Mouse (Mus musculus) bone marrow, adult 2 months (tissue): ENCODE results near the gene Tmem91.

Experiments
- CTCF ChIP-seq: fragments of 200-500 bp; IDR thresholded peaks from 2 replicates; pipeline ENCODE4 v1.5.1; 2011; ENCODE audit warnings: low read length, control low read depth; ENCODE audit not compliant: control insufficient read depth, insufficient read depth
- POLR2A ChIP-seq: fragments of 200-500 bp; IDR thresholded peaks from 2 replicates; pipeline ENCODE4 v1.6.1; 2011; ENCODE audit warnings: low read depth, mild to moderate bottlenecking, control low read depth, low read length, borderline replicate concordance; ENCODE audit not compliant: control insufficient read depth

DNA sequence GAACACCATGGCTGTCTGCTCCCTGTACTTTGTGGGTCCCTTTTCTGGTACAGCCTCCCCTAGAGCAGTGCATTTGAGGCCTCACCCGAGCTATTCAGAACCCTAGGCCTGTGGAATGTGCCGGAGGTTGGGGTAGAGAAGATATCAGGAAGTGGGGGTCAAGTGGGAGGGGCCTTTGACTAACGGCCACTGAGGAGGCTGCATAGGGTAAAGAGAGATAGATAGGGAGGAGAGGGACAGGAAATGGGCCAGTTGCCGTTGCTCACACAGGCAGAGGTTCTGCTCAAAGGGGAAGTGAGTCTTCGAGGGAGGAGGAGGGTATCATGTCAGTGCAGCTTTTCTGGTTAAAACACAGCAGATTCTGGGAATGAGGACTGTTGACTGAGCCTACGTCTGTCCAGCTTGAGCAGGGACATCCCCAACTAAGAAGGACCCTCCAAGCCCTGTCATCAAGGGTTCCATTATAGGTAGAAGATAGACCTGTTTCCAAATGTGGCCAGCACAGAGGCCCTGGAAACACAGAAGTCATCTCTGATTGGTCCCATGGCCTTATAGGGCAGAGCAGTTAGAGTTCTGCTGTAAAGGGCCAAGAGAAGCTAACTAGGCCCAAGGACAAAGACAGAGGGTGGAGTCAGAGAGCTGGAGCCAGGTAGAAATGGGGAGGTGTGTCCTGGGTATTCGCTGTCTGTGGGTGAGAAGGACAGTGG is 8.7 kb upstream of the Tmem91 start:
- TF ChIP-seq POLR2A (peak; percentile 71; the same call in 1 of the 2 replicates), CTCF (no peak)
